Mouse (Mus musculus): ENCODE measurements around the gene Stard8. TPM values are rescaled to one million over a fixed set of nuclear protein-coding genes. Genes with fewer than 3 reads are reported as not detected.

Stard8 gene
- polyA plus RNA-seq, 1 experiment = 2.4 TPM

- Histone ChIP-seq H3K36me3 (replicated peaks; ENCODE audit: low read length) (no peaks in the 10 kb centered on the region), H3K9me3 (no peaks in the 10 kb centered on the region), H3K4me1 (no peaks in the 10 kb centered on the region), H3K4me3 (replicated peaks) (no peak overlapping the region), H3K27me3 (replicated peaks) (peaks cover 39% of the 10 kb centered on the region)
- no peak for TF ChIP-seq GATA1 (IDR thresholded peaks at IDR 0.05; ENCODE audit: borderline replicate concordance, low read length)
- TF ChIP-seq FLI1 (IDR thresholded peaks at IDR 0.05; ENCODE audit: low read length) = no peak
Measured at GRCm38 (mm10) chrX:99119510-99119909, 116.5 kb downstream of the Stard8 start.

Other genes starting within 250 kb of the Stard8 start
- gene Ophn1, start 112.2 kb upstream of the Stard8 start, polyA plus RNA-seq (2012; ENCODE audit: insufficient read depth, low replicate concordance) = 23.1 and 23.9 TPM in 2 replicates
- 0.76 and 5.7 TPM in 2 replicates for gene Yipf6, start 66.9 kb upstream of the Stard8 start, polyA plus RNA-seq (2012; ENCODE audit: insufficient read depth, low replicate concordance)
- gene Efnb1, start 132.9 kb downstream of the Stard8 start, polyA plus RNA-seq (2012; ENCODE audit: insufficient read depth, low replicate concordance) = 8.6 and 12.4 TPM in 2 replicates

All from megakaryocyte, embryonic 14.5 days (primary cell).